Mouse (Mus musculus): ENCODE results near the gene Rad51. TPM values are rescaled to one million over a fixed set of nuclear protein-coding genes. Genes with fewer than 3 reads are reported as not detected.

The Rad51 gene
- total RNA-seq (2021), result 10 to 100 TPM; 13.5 to 17.3 TPM
- long read RNA-seq, experiment 1, transcript Rad51-201 (10 exons, 3,368 nt), result major isoform, 11 of 12 reads
- long read RNA-seq, experiment 1, partial matches to known transcripts, result 0 of 12 reads
- long read RNA-seq, experiment 1, other reads (novel, unspliced or antisense), result 1 of 12 reads
- long read RNA-seq, experiment 2, transcript Rad51-201 (10 exons, 3,368 nt), result major isoform, 21 of 30 reads
- long read RNA-seq, experiment 2, partial matches to known transcripts, result 4 of 30 reads
- long read RNA-seq, experiment 2, other reads (novel, unspliced or antisense), result 5 of 30 reads

DNA sequence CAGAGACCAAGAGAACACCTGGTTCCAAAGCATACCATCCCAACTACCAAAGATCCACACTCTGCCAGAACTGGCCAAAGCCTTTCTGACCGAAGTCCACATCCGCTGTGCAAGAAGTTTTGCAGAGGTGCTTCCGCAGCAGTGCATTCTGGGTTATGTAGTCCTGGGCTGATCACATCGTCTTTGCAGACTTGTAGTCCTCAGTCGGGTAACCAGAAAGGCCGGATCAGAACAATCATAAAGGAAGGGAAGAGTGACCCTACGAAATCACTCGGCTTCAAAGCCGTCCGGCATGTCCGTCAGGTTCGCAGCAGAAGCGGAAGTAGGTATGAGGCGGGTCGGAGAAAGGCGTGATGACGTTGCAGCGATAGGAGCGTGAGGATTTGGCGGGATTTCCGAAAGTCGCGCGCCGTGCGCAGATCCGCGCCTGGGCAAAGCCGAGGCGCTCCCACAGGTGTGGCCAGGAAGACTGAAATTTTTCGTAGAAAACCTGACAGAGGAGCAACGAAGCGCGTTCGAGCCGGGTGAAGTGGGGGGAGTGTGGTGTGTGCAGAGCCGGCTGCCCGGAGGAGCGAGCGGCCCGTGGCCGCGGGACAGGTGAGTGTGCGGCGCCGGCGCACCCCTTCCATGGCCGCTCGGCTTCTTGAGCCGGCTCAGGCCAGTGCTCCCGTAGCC is at the start of gene Rad51:
TSS of gene Rad51 (plus strand) at position 356 of the 675 bp plus-strand sequence.
- peak; percentile 57 to 66 for DNase-seq (ENCODE audit: low spot score in 2 of 2)

DNA sequence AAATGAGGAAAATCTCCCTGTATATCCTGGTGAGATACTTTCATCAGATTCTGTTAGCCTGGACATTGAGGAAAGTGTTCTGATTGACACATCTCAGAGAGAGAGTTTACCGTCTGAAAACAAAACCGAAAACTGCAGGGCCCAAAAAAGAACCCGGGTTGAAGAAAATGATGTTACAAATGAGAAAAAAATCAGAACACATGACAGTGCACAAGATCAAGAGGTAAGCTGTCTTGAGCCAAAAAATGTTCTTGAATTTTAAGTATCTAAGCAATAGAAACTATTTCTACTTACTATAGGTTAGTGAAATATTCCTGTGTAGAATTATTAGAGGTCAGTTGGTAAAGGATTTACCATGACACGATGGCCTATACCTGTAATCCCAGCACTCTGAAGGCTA is 40.2 kb upstream of the Rad51 start:
- no peak for DNase-seq (ENCODE audit: low spot score in 2 of 2)

DNA sequence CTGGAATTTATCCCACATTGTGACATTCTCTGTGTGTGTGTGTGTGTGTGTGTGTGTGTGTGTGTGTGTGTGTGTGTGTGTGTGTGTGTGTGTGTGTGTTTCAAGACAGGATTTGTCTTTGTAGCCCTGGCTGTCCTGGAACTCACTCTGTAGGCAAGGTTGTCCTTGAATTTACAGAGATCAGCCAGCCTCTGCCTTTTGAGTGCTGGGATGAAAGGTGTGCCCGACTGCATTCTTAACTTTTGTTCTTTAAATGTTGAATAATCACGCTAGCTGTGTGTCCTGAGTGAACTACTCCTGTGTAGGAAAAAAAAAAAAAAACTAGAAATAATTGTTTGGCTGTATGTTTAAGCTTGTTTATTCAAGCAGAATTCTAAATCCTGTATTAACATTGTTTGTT is 26.4 kb upstream of the Rad51 start:
- DNase-seq (ENCODE audit: low spot score in 2 of 2), result no peak

DNA sequence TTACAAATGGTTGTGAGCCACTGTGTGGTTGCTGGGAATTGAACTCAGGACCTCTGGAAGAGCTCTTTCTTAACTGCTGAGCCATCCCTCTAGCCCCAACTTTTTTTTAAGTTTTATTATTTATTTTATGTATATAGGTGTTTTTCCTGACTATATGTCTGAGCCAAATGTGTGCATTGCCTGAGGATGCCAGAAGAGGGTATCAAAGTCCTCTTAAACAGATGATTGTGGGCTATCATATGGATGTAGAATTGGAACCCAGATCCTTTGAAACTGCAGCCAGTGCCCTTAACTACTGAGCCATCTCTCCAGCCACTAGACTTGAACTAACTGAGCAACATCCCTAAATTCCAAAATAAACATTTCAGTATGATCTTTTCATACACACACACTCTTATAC is 11.0 kb upstream of the Rad51 start:
- DNase-seq (ENCODE audit: low spot score in 2 of 2), result no peak

DNA sequence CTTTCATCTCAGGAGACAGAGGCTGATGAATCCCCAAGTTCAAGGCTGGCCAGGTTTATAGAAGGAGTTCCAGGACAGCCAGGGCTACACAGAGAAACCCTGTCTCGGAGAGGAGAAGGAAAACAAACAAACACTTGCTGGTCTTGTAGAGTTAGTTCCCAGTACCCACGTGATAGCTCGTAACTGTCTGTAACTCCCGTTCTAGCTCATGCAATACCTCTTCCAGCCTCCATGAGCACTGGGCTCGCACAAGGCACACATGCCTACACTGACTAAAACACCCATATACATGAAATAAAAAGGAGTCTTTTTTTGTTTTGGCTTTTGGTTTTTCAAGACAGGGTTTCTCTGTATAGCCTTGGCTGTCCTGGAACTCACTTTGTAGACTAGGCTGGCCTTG is 6.0 kb upstream of the Rad51 start:
- no peak for DNase-seq (ENCODE audit: low spot score in 2 of 2)

DNA sequence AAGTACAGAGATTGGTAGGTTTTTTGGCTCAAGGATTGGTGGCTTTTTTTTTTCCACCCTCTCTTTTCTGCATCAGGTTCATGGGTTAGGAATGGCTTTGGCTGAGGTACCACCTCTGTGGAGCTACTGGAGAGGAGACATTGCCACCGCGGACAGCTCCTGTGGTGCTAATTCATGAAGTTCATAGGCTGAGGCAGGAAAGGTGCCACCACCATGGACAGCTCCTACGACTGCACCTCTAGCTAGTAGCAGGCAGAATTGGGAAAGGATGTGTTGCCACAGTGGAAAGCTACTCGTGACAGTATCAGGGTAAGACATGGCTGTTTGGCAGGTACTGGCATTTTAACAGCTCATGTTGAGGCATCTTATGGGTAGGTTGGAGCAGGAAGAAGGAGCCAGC is 4.0 kb upstream of the Rad51 start:
- peak; percentile 16 for DNase-seq (ENCODE audit: low spot score in 2 of 2)

DNA sequence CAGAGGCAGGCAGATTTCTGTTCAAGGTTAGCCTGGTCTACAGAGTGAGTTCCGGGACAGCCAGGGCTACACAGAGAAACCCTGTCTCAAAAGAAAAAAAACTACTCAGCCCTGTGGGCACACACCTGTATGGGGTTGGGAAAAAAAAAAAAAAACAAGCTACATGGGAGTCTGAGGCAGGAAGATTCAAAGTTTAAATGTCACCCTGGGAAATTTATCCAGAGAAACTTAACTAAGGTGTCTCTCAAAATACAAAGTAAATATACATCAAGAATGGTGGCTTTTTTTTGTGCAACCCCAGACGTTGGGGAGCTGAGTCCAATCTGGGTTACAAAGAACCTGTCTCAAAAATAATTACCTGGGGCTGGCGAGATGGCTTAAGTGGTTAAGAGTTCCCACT is 1.5 kb upstream of the Rad51 start:
- DNase-seq (ENCODE audit: low spot score in 2 of 2), result no peak

DNA sequence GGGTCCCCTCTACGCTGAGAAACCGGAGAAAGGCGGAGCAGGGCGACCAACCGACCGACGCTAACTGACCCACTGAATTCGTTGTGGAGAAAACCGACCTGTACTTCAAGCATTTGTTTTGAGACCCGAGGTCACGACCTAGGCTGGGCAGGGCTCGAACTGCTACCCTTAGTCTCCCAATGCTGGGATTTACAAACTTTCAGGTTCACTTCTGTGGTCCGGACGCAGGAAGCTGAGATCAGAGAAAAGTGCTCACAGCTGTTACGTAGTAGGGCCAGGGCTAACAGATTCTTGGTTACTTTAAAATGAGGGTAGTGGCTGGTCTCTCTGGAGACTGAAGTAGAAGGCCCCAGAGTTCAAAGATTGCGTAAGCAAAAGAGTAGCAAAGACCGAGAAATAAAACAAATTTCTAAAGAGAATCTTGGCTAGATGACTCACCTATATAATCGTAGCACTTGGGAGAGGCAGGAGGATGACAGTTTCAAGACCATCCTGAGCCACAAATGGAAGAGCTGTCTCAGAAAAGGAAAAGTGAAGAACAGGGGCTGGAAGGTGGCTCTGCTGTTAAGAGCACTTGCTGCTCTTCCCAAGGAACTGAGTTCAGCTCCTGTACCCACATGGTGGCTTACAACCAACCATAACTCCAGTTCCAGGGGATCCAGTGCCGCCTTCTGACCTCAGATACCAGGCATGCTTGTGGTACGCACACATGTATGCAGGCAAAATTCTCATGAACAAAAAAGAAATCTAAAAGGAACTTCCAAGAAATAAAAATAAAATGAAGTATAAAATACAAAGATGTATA is 730 bp downstream of the Rad51 start:
- no peak for DNase-seq (ENCODE audit: low spot score in 2 of 2)

DNA sequence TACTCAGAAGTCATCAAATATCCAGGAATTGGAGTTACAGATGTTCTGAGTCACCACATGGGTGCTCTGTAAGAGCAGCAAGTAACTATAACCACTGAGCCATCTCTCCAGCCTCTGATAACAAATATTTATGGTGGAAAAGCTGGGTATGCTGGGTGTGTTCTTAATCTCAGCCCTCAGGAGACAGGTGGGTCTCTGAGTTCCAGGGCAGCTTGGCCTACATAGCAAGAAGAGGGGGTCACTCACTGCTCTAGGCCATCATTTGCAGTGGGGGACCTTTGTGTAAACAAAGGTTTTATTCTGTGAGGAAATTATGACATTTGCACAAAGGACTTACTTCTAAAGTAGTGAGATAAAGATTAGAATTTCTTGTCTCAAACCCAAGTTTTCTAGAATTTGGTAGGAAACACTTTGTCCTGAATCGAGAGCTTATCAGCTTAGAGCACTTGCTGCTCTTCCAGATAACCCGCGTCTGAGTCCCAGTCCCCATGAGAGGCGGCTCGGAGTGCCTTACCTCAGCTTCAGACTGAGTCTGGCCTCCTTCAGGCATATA is 23.8 kb downstream of the Rad51 start:
- DNase-seq (ENCODE audit: low spot score in 2 of 2), result no peak

DNA sequence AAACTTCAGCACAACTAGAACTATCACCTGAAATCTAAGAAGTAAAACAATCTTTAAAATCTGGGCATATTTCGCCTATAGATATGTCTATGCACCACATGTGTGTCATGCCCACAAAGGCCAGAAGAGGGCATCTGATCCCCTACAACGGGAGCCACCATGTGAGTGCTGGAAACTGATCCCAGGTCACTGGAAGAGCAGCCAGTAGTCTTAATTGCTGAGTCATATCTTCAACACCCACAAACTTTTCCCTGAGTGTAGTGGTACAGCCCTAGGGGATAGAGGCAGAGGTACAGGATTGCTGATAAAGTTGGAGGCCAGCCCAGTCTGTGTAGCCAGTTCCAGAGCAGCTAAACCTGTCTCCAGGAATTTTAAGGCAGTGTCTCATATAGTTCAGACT is 32.6 kb downstream of the Rad51 start:
- DNase-seq (ENCODE audit: low spot score in 2 of 2), result no peak

DNA sequence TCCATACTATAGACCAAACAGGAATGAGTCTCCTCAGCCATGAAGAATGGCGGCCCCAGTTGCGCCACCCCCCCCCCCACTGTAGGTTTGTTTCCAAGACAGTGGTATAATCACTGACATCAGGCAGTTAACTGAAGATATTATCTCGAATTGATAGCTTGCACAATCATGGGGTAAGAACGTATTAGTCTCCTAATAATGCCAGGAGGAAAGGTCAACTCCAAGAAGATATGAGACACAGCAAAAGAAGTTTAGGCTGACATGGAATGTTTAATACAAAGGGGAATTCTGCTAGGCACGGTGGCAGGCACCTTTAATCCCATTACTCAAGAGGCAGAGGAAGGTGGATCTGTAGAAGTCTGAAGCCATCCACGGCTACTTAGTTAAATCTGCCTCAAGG is 33.8 kb downstream of the Rad51 start:
- no peak for DNase-seq (ENCODE audit: low spot score in 2 of 2)

DNA sequence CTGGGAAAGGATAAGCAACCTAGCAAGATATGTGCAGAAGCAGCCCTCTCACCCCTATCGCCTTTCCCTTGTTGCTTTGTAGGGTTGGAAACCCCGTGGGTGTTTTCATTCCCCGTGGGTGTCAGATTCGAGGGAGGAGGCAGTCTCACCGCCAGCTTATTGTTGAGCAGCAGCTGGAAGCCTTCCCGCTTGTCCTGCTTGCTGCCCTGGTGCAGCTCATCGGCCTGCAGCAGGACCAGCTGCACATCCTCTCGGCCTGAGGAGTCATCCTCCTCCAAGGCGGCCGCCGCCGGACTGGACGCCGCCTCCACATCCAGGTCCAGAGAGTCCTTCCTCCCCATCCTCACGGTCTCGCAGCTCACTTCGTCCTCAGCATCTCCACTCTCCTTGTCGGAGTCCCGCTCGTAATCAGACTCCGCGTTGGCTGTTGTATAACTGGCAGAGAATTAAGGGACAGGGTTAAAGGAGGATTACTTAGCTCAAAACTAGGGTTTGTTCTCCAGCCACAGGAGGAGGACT is 34.6 kb downstream of the Rad51 start:
- DNase-seq (ENCODE audit: low spot score in 2 of 2), result no peak

DNA sequence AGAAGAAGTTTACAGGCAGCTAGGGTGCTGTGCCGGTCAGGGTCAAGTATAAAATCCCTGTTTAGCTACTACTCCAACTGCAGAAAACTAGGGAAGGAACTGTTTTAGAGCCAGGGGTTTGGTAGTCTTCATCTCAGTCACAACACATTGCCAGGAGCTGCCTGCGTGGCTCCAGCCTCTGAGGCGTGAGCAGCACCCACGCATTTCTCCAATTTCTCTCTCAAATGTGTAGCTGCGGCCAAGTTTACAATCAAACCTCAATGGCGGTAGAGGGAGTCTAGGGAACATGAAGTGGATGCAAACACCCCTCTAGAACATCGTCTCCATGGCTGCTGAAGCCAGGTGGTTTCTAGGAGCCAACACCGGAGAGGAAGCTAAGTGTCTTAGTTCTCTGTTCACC is 35.2 kb downstream of the Rad51 start:
- no peak for DNase-seq (ENCODE audit: low spot score in 2 of 2)

DNA sequence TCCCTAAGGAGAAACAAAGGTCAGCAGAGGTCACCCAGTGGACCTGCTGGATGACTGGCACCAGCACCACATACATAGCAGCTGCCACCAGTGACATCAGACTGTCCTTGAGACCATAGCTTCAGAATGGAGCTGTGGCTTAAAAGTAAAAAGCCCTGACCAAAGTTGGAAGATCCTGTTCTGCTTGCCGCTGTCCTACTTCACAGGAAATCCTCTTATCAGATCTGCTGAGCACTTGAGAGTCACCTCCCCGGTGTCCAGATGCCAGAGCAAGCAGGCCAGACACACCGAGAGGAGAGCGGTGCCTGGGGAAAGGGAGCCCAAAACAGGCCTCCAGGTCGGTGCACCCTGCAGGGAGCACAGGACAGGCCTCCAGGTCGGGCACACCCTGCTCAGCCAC is 39.7 kb downstream of the Rad51 start:
- DNase-seq (ENCODE audit: low spot score in 2 of 2), result no peak

DNA sequence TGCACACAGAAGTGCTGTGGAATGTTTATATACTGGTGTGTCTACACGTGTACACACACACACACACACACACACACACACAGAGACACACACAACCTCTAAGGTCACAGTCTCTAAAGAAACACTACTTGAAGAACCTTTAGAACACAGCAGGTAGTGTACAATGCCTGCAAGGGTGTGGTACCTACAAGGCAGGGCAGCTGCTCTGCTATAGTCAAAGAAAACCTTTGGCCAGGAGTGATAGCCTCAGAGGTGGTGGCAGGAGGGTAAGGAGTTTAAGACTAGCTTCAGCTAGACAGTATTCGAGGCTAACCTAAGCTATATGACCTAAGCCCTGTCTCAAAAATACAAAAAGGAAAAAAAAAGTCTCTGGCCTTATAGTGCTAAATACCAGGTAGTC is 42.1 kb downstream of the Rad51 start:
- no peak for DNase-seq (ENCODE audit: low spot score in 2 of 2)

DNA sequence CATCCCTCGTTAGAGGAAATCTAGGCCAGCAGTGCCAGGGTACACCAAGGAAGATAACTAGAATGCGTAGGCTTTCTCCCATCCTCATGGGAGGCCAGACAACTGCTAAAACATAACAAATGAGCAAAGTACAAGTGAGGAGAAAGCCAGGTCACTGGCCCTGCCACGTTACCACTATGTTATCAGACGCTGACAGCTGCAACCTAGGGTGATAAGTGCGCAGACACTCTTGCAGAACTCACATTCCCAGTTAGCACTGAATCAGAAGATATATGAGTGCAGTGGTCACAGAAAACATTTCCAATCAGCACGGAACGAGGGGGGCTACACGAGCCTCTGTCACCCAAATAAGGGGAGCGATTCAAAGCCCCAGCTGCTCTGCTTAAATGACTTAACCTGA is 42.8 kb downstream of the Rad51 start:
- no peak for DNase-seq (ENCODE audit: low spot score in 2 of 2)

DNA sequence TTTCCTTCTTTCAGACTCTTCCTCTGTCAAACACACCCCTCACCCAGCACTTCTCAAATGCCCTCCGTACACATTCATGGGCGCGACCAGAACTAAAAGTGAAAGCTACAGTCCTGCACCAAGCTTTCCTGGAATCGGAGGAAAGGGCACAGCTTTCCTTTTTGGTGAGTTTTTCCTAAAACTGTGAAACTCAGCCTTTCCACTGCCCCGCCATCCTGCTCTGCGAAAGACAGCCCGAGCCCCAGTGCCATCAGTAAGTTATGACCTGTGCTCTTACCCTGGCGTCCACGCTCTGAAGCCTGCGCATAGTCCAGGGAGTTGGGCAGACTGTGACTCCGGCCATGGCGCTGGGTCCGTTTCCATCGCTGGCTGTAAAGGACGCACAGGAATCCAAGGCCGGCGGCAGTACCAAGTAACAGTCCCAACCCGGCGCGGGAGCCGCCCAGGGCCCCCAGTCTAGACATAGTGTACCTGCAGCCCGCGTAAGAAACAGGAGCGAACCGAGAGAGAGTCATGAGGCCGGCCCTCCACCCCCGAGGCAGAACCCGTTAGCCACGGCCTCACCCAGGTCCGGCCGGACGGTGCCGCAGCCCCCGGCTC is 43.6 kb downstream of the Rad51 start:
- peak in 1 of 2 experiments; percentile 18 for DNase-seq (ENCODE audit: low spot score in 2 of 2)

DNA sequence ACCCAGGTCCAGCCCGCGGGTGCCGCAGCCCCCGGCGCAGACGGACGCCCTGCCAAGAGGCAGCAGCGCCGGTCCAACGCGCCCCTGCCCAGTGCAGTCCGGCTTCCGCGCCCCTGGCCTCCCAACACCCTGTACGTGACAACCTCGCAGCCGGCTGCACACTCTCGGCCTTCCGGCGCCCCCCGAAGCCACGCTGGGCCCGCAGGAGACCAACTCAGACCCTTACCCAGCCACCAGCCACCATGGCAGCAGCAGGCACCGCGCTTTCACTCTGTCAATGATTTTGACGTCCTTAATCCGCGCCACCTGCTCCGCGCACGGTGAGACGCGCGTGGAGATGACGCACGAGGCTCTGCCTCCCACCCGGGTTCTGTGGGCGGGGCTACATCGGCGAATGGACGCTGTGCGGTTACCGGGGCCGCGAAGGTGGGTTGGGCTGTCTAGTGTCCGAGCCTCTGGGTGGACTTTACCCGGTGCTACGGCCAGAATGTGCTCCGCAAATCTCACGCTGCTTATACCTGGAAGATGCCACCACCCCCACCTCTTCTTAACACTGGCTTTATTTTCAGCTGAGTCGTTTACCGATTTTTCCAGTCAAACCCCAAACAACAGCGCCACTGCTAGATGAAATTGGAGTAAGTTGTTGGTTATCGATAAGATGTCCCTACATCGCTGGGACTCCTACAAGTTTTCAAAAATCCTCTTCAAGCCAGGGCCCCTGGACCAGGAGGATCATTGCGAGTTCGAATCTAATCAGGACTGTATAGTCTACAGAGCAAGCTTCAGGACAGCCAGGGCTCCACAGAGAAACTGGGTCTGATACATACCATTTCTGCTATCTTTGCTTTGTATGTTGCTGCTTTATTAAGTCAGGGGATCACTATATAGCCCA is 44.3 kb downstream of the Rad51 start, which contains the start of gene Rmdn3:
TSS of gene Rmdn3 (minus strand) at position 354 of the 892 bp plus-strand sequence.
- DNase-seq (ENCODE audit: low spot score in 2 of 2), result peak; percentile 78 to 91

DNA sequence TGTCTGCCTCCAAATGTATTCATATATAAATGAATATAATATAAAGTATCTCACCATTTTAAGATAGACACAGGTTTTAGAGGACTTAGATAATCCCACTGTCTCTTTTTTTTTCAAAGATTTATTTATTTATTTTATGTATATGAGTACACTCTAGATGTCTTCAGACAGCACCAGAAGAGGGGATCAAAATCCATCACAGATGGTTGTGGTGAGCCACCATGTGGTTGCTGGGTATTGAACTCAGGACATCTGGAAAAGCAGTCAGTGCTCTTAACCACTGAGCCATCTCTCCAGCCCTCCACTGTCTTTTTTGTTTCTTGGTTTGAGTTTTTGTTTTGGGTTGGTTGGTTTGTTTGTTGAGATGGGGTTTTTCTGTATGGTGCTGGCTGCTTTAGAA is 45.2 kb downstream of the Rad51 start:
- no peak for DNase-seq (ENCODE audit: low spot score in 2 of 2)

DNA sequence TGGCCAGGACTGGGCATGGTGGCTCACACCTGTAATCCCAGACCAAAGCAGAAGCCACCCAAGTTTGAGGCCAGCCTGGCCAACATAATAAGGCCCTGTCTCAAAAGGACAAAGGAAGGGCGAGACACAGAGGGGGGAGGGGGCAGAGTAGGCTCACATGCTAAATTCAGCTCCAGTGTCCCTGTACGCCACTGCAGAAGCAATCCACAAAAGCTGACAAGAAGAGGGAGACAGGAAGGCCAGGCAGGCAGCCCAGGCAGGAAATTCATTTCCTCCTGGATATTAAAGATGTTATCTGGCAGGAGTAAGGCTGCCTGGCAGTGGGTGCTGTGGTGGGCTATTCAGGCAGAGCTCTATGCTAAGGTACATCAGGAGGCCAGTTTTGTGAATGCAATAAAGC is 48.7 kb downstream of the Rad51 start:
- no peak for DNase-seq (ENCODE audit: low spot score in 2 of 2)
